Mouse (Mus musculus) monocyte, adult 5-6 weeks (primary cell): ENCODE data around the gene Tacc2. TPM values are rescaled to one million over a fixed set of nuclear protein-coding genes. Genes with fewer than 3 reads are reported as not detected.
A peak's percentile ranks its signal among the peaks of the same experiment; 100 is the strongest.
"Not testable (repeated sequence)": the region's sequence is repeated elsewhere in the genome, so short reads cannot be mapped to it uniquely, and the experiment has no call there.

Experiments used
- ATAC-seq: fragments of 153-309, 156-312 bp; replicated peaks from 2 replicates; pipeline ENCODE4 v1.8.0; 2017; ENCODE audit warnings: mild to moderate bottlenecking; ENCODE audit not compliant: low TSS enrichment, insufficient number of reproducible peaks, severe bottlenecking, poor library complexity, low FRiP score
- total RNA-seq: library from RNA; stranded (forward); fragments of 200-1000, 200-491, 200-594 nt; gene quantifications from 3 replicates; pipeline ENCODE4 v1.2.3, GENCODE M21; 2017

The Tacc2 gene
- 0.43 to 1.5 TPM in 2 of 3 replicates, not detected in the other for total RNA-seq

GRCm38 (mm10) chr7:130577388-130578003 lies at the start of gene Tacc2:
Gene Tacc2 (plus strand): TSS chr7:130577438.
- no peak for ATAC-seq

GRCm38 (mm10) chr7:130531138-130531537 lies 46.1 kb upstream of the Tacc2 start:
- ATAC-seq, result not testable (repeated sequence)

- peak; percentile 100 for ATAC-seq
Measured at GRCm38 (mm10) chr7:130533316-130534260, 43.6 kb upstream of the Tacc2 start.

GRCm38 (mm10) chr7:130535174-130535573 lies 42.1 kb upstream of the Tacc2 start:
- no peak for ATAC-seq

- no peak for ATAC-seq
Measured at GRCm38 (mm10) chr7:130537068-130537467, 40.2 kb upstream of the Tacc2 start.

- ATAC-seq, result no peak
Measured at GRCm38 (mm10) chr7:130540176-130540575, 37.1 kb upstream of the Tacc2 start.

GRCm38 (mm10) chr7:130543181-130543580 lies 34.1 kb upstream of the Tacc2 start:
- no peak for ATAC-seq

GRCm38 (mm10) chr7:130545401-130545800 lies 31.8 kb upstream of the Tacc2 start:
- no peak for ATAC-seq

- ATAC-seq, result no peak
Measured at GRCm38 (mm10) chr7:130545893-130546292, 31.3 kb upstream of the Tacc2 start.

GRCm38 (mm10) chr7:130546421-130546790 lies 30.8 kb upstream of the Tacc2 start:
- no peak for ATAC-seq

- peak; percentile 92 for ATAC-seq
Measured at GRCm38 (mm10) chr7:130546791-130547484, 30.3 kb upstream of the Tacc2 start.

- peak; percentile 15; the same call in 1 of the 2 replicates for ATAC-seq
Measured at GRCm38 (mm10) chr7:130547635-130548175, 29.5 kb upstream of the Tacc2 start.

GRCm38 (mm10) chr7:130552780-130553179 lies 24.5 kb upstream of the Tacc2 start:
- ATAC-seq, result no peak

GRCm38 (mm10) chr7:130553321-130553720 lies 23.9 kb upstream of the Tacc2 start:
- ATAC-seq, result no peak

GRCm38 (mm10) chr7:130555597-130555996 lies 21.6 kb upstream of the Tacc2 start:
- no peak for ATAC-seq

GRCm38 (mm10) chr7:130558592-130558991 lies 18.6 kb upstream of the Tacc2 start:
- ATAC-seq, result no peak

- no peak for ATAC-seq
Measured at GRCm38 (mm10) chr7:130560933-130561332, 16.3 kb upstream of the Tacc2 start.

- no peak for ATAC-seq
Measured at GRCm38 (mm10) chr7:130563276-130563675, 14.0 kb upstream of the Tacc2 start.

GRCm38 (mm10) chr7:130563880-130564279 lies 13.4 kb upstream of the Tacc2 start:
- no peak for ATAC-seq
